Mouse (Mus musculus) monocyte, adult 5-6 weeks (primary cell): ENCODE results near the gene Stard3nl. TPM values are rescaled to one million over a fixed set of nuclear protein-coding genes. Genes with fewer than 3 reads are reported as not detected.

Experiments
- total RNA-seq: library from RNA; stranded (forward); fragments of 200-1000, 200-491, 200-594 nt; gene quantifications from 3 replicates; pipeline ENCODE4 v1.2.3, GENCODE M21; 2017

Stard3nl gene
- total RNA-seq, 1 experiment from 2014 or later, result 79.8 TPM

Other genes with a start within 250 kb of the Stard3nl start
- 1.5 TPM in 1 of 3 replicates, not detected in the others for gene Epdr1, start 224.1 kb upstream of the Stard3nl start, total RNA-seq
- gene Sfrp4, start 227.3 kb upstream of the Stard3nl start, total RNA-seq, result not detected in 3 replicates